Mouse (Mus musculus) stomach, embryonic 14.5 days (tissue): Measurements from ENCODE around the gene Rnf224. TPM values are rescaled to one million over a fixed set of nuclear protein-coding genes. Genes with fewer than 3 reads are reported as not detected.

Experiments
- ATAC-seq: fragments of 200-750 bp; cut with Nextera tagmentation; 2 replicates; pipeline ENCODE4 v1.8.0; 2017; ENCODE audit warnings: low read depth, moderate TSS enrichment; ENCODE audit not compliant: insufficient number of reproducible peaks, insufficient read depth, low FRiP score
- H3K27ac ChIP-seq: fragments of 300-500 bp; sonication (generic); 2 replicates; pipeline ENCODE4 v1.5.1; 2014; ENCODE audit warnings: mild to moderate bottlenecking, low read length, moderate library complexity, mixed read lengths
- H3K27me3 ChIP-seq: fragments of 300-500 bp; sonication (generic); 2 replicates; pipeline ENCODE4 v1.6.1; 2014; ENCODE audit warnings: low read length, control low read depth, mixed read lengths; ENCODE audit not compliant: control insufficient read depth, insufficient read depth
- H3K36me3 ChIP-seq: fragments of 300-500 bp; sonication (generic); 2 replicates; pipeline ENCODE4 v1.6.1; 2014; ENCODE audit warnings: mild to moderate bottlenecking, control low read depth, low read length, moderate library complexity, mixed read lengths; ENCODE audit not compliant: control insufficient read depth, insufficient read depth
- H3K4me1 ChIP-seq: fragments of 300-500 bp; sonication (generic); 2 replicates; pipeline ENCODE4 v1.6.1; 2014; ENCODE audit warnings: low read length, control low read depth, mixed read lengths; ENCODE audit not compliant: control insufficient read depth, insufficient read depth
- H3K4me2 ChIP-seq: fragments of 300-500 bp; sonication (generic); replicated peaks from 2 replicates; pipeline ENCODE4 v1.6.1; 2014; ENCODE audit warnings: low read depth, low read length, control low read depth
- H3K4me3 ChIP-seq: fragments of 300-500 bp; sonication (generic); 2 replicates; pipeline ENCODE4 v1.5.1; 2014; ENCODE audit warnings: low read depth, low read length, control low read depth
- H3K9ac ChIP-seq: fragments of 300-500 bp; sonication (generic); replicated peaks from 2 replicates; pipeline ENCODE4 v1.6.1; 2014; ENCODE audit warnings: low read depth, mild to moderate bottlenecking, control low read depth, low read length, moderate library complexity, mixed read lengths
- H3K9me3 ChIP-seq: fragments of 300-500 bp; sonication (generic); 2 replicates; pipeline ENCODE4 v1.6.1; 2016; ENCODE audit warnings: low read depth, low read length, control low read depth; ENCODE audit not compliant: control insufficient read depth
- WGBS: fragments of 180-500 bp; shearing (Covaris S2); extraction: QIAGEN DNeasy Blood & Tissue Kit; methylation state at CpG from one replicate; pipeline ENCODE4 v1.1.7; 2014; 5-methylcytosine and 5-hydroxymethylcytosine counted together
- polyA plus RNA-seq: library from polyadenylated mRNA; unstranded; fragments of >200 nt; fragmentation: Nextera tagmentation; extraction: Ambion mirVana; gene quantifications from 2 replicates; pipeline ENCODE4 v1.2.1, GENCODE M21; 2014

Gene Rnf224
- polyA plus RNA-seq, 1 experiment from 2014 or later: not detected

- H3K27ac ChIP-seq: no peak within 1 kb of the TSS
These were observed 9.8 kb upstream of the Rnf224 start, which contains the start of gene AL732309.1 for GRCm38 (mm10) chr2:25246183-25247072. Gene AL732309.1, minus strand, starts transcription at chr2:25246863.

DNA sequence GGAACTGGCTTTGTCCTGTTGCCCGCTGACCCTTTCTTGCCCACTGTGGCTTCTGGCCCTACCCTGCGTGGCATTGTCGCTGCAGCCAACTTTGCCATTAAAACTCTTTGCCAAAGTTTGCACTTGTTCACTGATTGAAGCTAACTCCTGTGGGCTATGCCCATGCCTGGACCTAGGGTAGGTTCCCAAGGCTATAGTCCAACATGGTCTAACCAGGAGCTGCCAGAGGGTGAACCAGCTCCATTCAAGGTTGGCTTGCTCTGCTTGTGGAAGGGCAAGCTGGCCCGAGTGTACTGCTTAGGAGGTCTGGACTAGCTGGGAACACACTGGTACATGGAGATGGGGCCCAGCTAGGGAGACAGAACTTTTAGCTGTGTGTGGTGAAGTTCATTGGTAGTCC lies 7.6 kb upstream of the Rnf224 start:
- H3K4me3 ChIP-seq: no peak overlapping the region
- H3K9me3 ChIP-seq: no peaks in the 10 kb centered on the region
- H3K4me2 ChIP-seq: no peak overlapping the region
- WGBS: 88% methylated on average over 4 of the region's 4 CpGs
- no peak for ATAC-seq
- H3K4me1 ChIP-seq: peaks cover 14% of the 10 kb centered on the region; the same call in 1 of the 2 replicates
- no peak overlapping the region for H3K9ac ChIP-seq
- peaks cover 11% of the 10 kb centered on the region; the same call in 1 of the 2 replicates for H3K36me3 ChIP-seq
- no peak overlapping the region for H3K27ac ChIP-seq
- H3K27me3 ChIP-seq: 0 out of 2 replicates have a peak, but pooled peaks cover 11% of the 10 kb centered on the region

More at GRCm38 (mm10) chr2:25246183-25247072, 9.8 kb upstream of the Rnf224 start, which contains the start of gene AL732309.1:
- Histone ChIP-seq H3K36me3 (peaks cover 20% of the 10 kb centered on the region), H3K9ac (no peak within 1 kb of the TSS), H3K27me3 (0 out of 2 replicates have a peak, but pooled peaks cover 9% of the 10 kb centered on the region), H3K9me3 (no peaks in the 10 kb centered on the region), H3K4me3 (no peak within 1 kb of the TSS), H3K4me2 (no peak within 1 kb of the TSS), H3K4me1 (peaks cover 5% of the 10 kb centered on the region; the same call in 1 of the 2 replicates)
- WGBS: 80% methylated on average over 10 of the region's 10 CpGs
- no peak for ATAC-seq

- Histone ChIP-seq H3K27ac (no peak overlapping the region), H3K4me3 (no peak overlapping the region), H3K4me2 (no peak overlapping the region), H3K9ac (no peak overlapping the region), H3K9me3 (no peaks in the 10 kb centered on the region), H3K36me3 (peaks cover 6% of the 10 kb centered on the region; the same call in 1 of the 2 replicates), H3K4me1 (peaks cover 14% of the 10 kb centered on the region; the same call in 1 of the 2 replicates), H3K27me3 (0 out of 2 replicates have a peak, but pooled peaks cover 11% of the 10 kb centered on the region)
- no peak for ATAC-seq
- 73% methylated on average over 8 of the region's 8 CpGs for WGBS
These were observed 6.8 kb upstream of the Rnf224 start for GRCm38 (mm10) chr2:25243342-25243741.

DNA sequence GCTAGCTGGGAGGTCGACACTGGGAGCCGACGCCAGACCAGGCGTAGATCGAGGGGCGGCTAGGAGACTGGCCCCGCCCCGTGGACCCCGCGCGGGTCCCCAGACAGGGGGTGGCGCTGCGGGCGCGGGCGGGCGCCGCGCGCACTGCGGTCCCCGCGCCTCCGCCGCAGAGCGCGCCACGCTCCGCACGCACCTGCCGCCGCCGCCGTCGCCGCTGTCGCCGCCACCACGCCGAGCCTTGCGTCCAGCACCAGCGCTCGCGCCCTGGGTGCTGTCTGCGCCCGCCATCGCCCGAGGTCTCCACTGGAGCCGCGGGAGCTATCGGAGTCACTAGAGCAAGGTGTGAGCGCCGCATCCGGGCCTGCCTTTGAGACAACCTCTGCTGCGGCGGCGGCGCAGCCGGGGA lies 5.5 kb upstream of the Rnf224 start, which contains the start of the genes Rnf208 and Cysrt1:
Rnf208 (plus strand) TSS at position 155 of the 406 bp plus-strand sequence.
Cysrt1 (minus strand) TSS at position 352 of the 406 bp plus-strand sequence.
- ATAC-seq: no peak
- H3K27me3 ChIP-seq: 0 out of 2 replicates have a peak, but pooled peaks cover 11% of the 10 kb centered on the region
- no peak within 1 kb of the TSS for H3K27ac ChIP-seq
- WGBS: 0% methylated on average over 26 of the region's 59 CpGs
- H3K9ac ChIP-seq: peak within 1 kb of the TSS; percentile 50
- H3K4me2 ChIP-seq: peak within 1 kb of the TSS; percentile 97
- H3K4me1 ChIP-seq: peaks cover 14% of the 10 kb centered on the region; the same call in 1 of the 2 replicates
- H3K9me3 ChIP-seq: no peaks in the 10 kb centered on the region
- no peaks in the 10 kb centered on the region; the same call in 1 of the 2 replicates for H3K36me3 ChIP-seq
- H3K4me3 ChIP-seq: peak within 1 kb of the TSS; percentile 41

GRCm38 (mm10) chr2:25241438-25241775 lies 4.8 kb upstream of the Rnf224 start:
- peaks cover 18% of the 10 kb centered on the region; the same call in 1 of the 2 replicates for H3K4me1 ChIP-seq
- H3K27me3 ChIP-seq: 0 out of 2 replicates have a peak, but pooled peaks cover 11% of the 10 kb centered on the region
- H3K4me2 ChIP-seq: peak overlapping the region; percentile 97
- H3K9me3 ChIP-seq: no peaks in the 10 kb centered on the region
- H3K9ac ChIP-seq: no peak overlapping the region
- H3K27ac ChIP-seq: no peak overlapping the region
- ATAC-seq: no peak
- peak overlapping the region; percentile 41 for H3K4me3 ChIP-seq
- H3K36me3 ChIP-seq: no peaks in the 10 kb centered on the region; the same call in 1 of the 2 replicates
- WGBS: 21% methylated on average over 6 of the region's 6 CpGs

DNA sequence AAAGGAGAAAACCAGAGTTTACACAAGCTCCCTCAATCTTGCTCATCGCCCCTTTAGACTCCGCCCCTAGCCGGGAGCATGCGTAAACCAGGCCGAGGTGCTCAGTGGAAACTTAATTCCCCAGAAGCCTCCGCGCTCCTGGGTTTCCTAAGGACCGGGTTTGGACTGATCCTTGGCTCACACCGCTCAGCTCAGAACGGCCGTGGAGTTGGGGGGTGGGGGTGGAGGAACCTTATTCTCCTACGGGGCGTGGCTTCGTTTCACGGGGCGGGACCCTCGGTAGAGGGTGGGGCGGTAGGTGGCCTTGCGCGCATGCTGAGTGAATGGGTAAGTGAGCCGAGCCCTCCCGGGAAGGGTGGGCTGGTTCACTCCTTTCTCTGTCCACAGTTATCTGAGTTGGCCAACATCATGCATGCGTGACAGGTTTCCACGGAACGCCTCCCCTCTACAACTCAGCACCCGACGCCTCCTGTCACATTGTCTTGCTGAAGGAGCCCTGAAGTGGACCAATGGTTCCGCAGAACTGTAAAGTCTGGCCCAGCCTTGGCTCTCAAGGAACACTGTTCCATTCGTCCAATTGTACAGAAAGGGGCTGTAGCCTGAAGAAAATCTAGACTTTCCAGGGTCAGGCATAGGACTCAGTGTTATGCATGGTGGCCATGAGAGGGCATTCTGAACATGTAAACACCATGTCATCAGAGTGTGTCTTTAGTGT lies 4.3 kb upstream of the Rnf224 start:
- Histone ChIP-seq H3K9ac (no peak overlapping the region), H3K27ac (peak overlapping the region; percentile 58; the same call in 1 of the 2 replicates)
- WGBS: 2% methylated on average over 29 of the region's 29 CpGs

DNA sequence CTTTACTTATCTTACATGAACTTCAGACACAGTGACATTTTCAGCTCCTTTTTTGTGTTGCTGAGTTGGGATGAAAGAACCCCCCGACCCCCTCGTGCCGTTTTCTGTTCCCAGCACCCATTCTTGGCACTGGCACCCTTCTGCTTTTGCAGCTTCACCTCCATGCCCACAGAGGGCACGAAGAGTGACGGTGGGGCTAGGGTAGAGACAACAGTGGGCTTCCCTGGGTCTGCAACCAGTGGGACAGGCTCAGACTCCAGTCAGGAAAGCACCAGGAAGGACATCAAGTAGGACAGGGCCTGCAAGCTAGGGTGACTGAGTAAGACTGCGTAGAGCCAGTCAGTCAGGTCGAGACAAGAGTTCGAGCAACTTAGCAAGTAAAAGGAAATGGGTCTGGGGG lies 3.7 kb upstream of the Rnf224 start:
- Histone ChIP-seq H3K4me3 (peak overlapping the region; percentile 29), H3K4me1 (peaks cover 18% of the 10 kb centered on the region; the same call in 1 of the 2 replicates), H3K36me3 (no peaks in the 10 kb centered on the region), H3K9ac (no peak overlapping the region), H3K4me2 (peak overlapping the region; percentile 97), H3K9me3 (no peaks in the 10 kb centered on the region), H3K27ac (peak overlapping the region; percentile 58; the same call in 1 of the 2 replicates), H3K27me3 (0 out of 2 replicates have a peak, but pooled peaks cover 11% of the 10 kb centered on the region)
- 49% methylated on average over 8 of the region's 8 CpGs for WGBS
- peak; percentile 5; the same call in 1 of the 2 replicates for ATAC-seq

More for the DNA sequence above, 4.3 kb upstream of the Rnf224 start:
- Histone ChIP-seq H3K36me3 (no peaks in the 10 kb centered on the region), H3K9me3 (no peaks in the 10 kb centered on the region), H3K27me3 (0 out of 2 replicates have a peak, but pooled peaks cover 11% of the 10 kb centered on the region), H3K4me3 (peak overlapping the region; percentile 29), H3K4me1 (peaks cover 18% of the 10 kb centered on the region; the same call in 1 of the 2 replicates), H3K4me2 (peak overlapping the region; percentile 97)
- ATAC-seq: peak; percentile 88

- no peaks in the 10 kb centered on the region for H3K36me3 ChIP-seq
- no peak for ATAC-seq
- no peak overlapping the region for H3K4me3 ChIP-seq
- no peak overlapping the region for H3K9ac ChIP-seq
- H3K9me3 ChIP-seq: no peaks in the 10 kb centered on the region
- WGBS: 96% methylated on average over 3 of the region's 3 CpGs
- H3K27ac ChIP-seq: no peak overlapping the region
- H3K27me3 ChIP-seq: 0 out of 2 replicates have a peak, but pooled peaks cover 11% of the 10 kb centered on the region
- peaks cover 18% of the 10 kb centered on the region; the same call in 1 of the 2 replicates for H3K4me1 ChIP-seq
- no peak overlapping the region for H3K4me2 ChIP-seq
These were observed 3.2 kb upstream of the Rnf224 start for GRCm38 (mm10) chr2:25239766-25240165.
